Mouse (Mus musculus) WW6 (cell line): ENCODE data around the gene Sptbn2.

ENCODE experiments used
- DNase-seq: peaks from one replicate; pipeline ENCODE4 v3.0.0-alpha.2; 2013; ENCODE audit warnings: low read depth, low spot score

Sptbn2 gene

GRCm38 (mm10) chr19:4711098-4711600 lies at the start of gene Sptbn2:
Gene Sptbn2, plus strand, starts transcription at chr19:4711167.
- DNase-seq, result no peak

GRCm38 (mm10) chr19:4666815-4667214 lies 44.2 kb upstream of the Sptbn2 start:
- no peak for DNase-seq

- no peak for DNase-seq
These were observed 40.2 kb upstream of the Sptbn2 start for GRCm38 (mm10) chr19:4670776-4671175.

DNA sequence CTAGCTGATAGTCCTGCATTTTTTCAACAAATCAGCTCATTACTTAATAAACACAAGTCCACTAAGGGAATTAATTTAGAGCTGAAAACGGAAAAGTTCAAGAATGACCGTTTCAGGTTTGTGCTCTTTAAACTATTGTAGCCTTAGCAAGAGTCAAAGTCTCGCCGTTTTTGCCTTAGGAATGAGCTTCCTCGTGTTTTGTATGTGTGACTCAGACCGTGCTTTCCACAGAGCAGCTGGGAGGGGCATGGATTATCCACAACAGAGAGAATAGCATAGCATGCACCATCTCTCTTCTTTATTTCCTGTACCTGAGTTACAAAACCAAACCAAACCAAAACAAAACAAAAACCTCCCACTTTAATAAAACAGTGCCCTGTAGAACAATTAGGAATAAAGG lies 38.6 kb upstream of the Sptbn2 start:
- DNase-seq, result no peak

DNA sequence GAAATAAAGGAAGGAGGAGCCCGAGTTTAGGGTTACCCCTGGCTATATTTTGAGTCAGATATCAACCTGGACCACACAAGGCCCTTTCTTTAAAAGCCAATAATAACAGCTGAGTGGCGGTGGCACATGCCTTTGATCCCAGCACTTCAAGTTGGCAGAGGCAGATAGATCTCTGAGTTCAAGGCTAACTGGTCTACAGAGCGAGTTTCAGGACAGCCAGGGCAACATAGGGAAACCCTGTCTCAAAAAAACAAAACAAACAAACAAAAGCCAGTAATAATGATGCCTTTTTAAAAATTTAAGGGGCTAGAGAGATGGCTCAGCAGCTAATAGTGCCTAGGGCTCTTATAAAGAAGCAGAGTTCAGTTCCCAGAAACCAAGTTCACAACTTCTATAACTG lies 16.6 kb upstream of the Sptbn2 start:
- no peak for DNase-seq

DNA sequence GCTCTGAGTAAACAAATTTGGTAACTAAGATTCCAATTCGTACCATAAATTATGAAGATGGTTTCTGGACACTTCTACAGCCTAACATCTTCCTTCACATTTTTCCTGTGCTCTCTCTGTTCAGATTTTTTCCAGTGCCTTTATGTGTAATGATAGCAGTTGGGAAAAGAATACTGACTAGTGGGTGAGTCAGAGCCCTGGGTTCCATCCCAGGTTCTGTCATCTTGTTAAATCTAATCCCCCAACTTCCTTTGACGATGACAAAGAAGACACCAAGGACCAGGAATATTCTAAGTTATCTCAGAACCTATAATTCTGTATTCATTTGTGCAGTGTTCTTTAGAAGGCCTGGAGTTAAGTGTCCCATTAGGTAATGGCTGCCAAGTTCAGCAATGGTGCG lies 13.8 kb upstream of the Sptbn2 start:
- DNase-seq, result no peak

- no peak for DNase-seq
These were observed 13.2 kb upstream of the Sptbn2 start for GRCm38 (mm10) chr19:4697721-4698120.

DNA sequence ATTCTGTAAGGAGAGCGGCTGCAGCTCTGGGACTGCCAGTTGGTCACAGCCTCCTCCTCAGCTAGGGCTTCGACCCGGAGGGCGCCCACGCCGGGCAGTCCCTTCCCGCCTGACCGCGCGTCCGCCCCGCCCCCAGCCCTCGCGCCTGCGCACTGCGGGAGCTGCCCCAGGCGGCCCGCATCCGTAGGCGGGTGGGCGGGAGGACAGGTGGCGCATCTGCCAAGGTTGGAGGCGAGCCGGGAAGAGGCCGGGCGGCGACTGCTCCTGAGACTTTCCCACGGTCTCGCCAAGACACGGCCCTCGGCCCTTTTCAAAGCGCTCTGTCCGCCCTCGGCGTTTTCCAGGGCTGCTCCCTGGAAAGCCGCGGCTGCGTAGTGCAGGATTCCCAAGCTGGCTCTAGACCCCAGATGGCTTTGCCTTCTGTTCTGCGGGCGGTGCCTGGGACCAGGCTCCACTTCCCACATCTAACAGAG lies 12.7 kb upstream of the Sptbn2 start, which contains the start of gene Gm960:
Gene Gm960, minus strand, starts transcription at position 464 of the 473 bp plus-strand sequence.
- DNase-seq, result no peak

DNA sequence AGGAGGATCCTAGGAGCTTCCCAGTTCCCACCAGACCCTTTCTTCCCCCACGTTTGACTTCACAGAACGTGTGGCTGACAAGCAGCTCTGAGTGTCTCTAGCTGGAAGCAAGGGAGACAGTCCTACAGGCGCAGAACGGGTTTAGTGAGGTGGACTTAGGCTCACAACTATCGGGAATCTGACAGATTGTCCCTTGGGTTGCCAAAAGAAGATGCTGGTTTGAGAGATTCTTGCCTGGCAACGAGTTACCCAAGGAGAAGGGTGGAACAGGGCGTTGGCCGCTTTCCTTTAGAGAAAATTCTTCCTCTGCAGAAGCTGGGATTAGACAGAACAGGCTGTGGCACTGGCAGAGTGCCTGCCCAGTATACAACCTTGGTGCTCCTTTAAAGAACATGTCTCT lies 12.1 kb upstream of the Sptbn2 start:
- DNase-seq, result no peak

DNA sequence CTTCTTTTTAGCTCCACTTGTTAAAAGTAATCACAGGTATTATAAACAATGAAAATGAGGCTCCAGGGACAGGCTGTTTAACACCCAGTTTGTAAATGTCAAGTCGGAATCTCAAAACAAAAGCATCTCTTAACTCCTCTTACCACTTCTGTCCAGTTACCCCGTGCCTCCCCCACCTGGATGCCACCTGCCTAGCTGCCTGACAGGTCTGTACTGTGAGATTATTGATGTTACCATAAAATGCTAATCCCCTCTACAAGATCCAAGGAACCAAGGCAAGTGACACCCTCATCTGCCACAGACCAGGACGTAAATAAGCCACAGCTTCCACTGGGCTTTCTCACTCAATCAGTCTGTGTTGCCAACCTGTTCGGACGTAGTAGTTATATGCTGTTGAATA lies 11.1 kb upstream of the Sptbn2 start:
- no peak for DNase-seq

GRCm38 (mm10) chr19:4700656-4701055 lies 10.3 kb upstream of the Sptbn2 start:
- no peak for DNase-seq

GRCm38 (mm10) chr19:4701221-4701620 lies 9.7 kb upstream of the Sptbn2 start:
- no peak for DNase-seq

- no peak for DNase-seq
These were observed 2.2 kb upstream of the Sptbn2 start for GRCm38 (mm10) chr19:4708765-4709164.

DNA sequence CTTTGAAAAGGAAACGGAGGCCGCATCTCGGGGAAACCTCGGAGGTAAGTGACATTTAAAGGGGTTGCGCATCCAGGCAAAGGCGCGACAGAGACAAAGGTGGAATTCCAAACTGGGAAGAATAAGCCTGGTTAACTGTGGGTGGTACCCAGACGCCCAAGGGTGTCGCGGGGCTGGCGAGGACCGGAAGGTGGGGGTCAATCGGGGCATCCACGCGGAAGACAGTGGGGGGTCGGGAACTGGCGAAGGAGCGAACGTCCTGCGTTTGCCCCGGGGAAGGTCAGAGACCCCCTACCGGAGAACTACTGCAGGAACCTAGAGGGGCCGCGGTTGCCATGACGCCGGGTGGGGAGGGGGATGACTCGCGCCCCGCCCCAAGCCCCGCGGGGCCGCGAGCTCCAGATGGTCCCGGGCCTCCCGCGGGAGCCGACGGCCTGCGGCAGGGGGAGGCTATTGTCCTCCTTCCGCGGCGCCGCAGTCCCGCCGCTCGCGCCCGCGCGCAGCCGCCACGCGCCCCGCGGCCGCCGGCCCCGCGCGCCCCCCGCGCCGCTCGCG lies 711 bp downstream of the Sptbn2 start:
- no peak for DNase-seq

GRCm38 (mm10) chr19:4712156-4712780 lies 1.3 kb downstream of the Sptbn2 start:
- no peak for DNase-seq

DNA sequence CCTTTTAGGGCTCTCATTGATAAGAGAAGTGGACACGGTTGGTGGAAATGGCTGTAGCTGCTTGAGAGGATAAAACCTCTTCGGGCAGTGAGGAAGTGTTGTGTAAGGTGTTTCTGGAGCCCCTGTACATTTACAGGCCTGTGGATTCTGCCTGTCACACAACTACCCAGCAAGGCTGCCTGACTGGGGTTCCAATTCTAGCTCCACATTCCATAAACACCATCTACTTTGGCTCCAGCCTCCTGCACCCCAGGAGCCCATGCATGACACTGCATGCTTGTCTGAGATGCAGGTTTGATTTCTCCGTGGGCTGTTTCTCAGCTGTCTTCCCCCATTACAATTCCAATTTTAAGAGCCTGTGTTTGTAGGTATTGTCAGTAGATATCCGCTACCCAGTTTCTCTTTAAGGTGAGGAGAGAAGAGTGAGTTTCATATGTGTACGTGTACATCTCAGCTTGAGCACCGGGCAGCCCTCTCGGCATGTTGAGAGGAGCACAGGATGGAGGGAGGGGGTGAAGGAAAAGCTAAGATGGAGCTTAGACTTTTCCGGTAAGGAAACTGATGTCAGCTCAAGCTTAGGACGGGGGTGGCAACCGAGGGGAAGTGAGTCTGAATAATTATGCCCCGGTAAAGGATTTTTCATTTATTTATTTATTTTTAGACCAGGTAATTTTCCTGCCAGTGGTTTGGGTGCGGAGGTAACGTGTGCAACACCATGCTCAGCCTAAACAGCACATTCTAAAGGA lies 2.0 kb downstream of the Sptbn2 start:
- DNase-seq, result no peak

DNA sequence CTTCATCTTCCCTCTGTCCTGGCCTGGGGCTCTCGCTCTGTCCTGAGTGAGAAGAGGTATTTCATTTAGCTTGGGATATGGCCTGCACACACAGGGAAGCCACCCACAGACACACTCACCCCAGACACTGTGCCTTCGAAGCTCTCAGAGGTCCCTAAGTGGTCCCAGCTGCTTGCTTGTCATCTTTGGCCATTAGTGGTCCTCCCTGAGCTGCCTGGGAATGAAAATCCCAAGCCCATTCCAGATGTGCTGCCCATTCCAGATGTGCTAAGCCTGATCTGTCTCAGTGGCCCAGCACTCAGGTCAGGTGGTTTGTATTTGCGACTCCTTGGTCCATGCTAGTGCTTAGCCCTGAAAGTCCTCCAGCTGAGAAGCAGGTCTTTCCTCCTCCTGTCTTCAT lies 2.9 kb downstream of the Sptbn2 start:
- DNase-seq, result no peak

DNA sequence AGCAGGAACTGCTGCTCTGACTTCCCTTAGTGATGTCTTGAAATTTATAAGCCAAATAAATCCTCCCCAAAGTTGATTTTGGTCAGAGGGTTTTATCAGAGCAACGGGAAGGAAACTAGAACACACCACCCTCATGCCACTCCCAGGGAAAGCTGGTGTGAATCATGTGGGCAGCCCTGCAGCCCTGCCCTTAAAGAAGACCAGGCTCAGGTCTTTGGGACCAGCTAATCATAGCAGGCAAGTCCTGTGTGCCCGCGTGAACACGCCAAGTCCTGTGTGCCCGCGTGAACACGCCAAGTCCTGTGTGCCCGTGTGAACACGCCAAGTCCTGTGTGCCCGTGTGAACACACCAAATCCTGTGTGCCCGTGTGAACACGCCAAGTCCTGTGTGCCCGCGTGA lies 5.8 kb downstream of the Sptbn2 start:
- no peak for DNase-seq

DNA sequence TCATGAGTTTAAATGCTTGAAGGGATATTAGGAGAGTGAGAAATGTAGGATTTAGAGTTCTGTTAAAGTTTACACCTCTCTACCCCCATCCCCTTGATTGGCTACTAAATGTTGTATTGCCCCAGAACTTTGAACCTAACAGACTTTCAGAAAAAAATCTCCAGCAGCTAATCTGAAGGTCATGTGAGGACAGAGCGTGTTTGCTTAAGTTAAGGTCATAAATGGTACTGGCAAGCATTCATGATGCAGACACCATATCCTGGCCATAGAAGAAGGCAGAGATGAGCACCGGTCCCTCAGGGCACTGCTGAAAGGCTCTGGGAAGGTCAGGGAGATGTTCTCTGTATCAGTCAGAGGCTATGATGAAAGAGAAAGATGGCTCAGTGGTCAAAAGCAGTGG lies 6.3 kb downstream of the Sptbn2 start:
- DNase-seq, result no peak

GRCm38 (mm10) chr19:4718716-4719115 lies 7.7 kb downstream of the Sptbn2 start:
- DNase-seq, result no peak

DNA sequence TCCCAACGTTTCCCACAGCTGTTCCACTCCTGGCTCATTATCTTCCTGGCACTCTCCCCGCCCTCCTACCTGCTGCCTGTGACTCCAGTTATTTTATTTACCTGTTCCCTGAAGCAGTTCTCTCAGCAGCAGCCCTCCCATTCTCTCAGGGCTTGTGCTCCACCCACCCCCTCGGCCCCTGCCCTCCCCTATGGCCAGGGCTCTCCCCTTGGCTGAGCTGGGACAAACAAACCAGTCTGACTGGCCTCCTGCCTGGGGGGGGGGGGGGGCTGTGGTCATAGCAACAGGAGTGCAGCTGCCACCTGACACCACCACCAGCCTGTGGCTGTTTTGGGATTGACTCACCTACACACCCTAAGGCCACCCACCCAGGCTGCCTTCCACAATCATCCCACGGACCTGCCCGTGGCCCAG lies 8.4 kb downstream of the Sptbn2 start:
- DNase-seq, result no peak

GRCm38 (mm10) chr19:4720112-4720511 lies 9.1 kb downstream of the Sptbn2 start:
- no peak for DNase-seq
